Mouse (Mus musculus) spleen, adult 2 months (tissue): Measurements from ENCODE around the gene Igsf3.

ENCODE experiments used
- CTCF ChIP-seq: fragments of 200-500 bp; IDR thresholded peaks from 2 replicates; pipeline ENCODE4 v1.5.1; 2011; ENCODE audit warnings: mild to moderate bottlenecking, inconsistent platforms; ENCODE audit not compliant: insufficient read depth, insufficient read length, insufficient replicate concordance; ENCODE audit errors: extremely low read depth
- POLR2A ChIP-seq: fragments of 200-500 bp; IDR thresholded peaks from 2 replicates; pipeline ENCODE4 v1.6.1; 2011; ENCODE audit warnings: low read depth, low read length, inconsistent platforms

DNA sequence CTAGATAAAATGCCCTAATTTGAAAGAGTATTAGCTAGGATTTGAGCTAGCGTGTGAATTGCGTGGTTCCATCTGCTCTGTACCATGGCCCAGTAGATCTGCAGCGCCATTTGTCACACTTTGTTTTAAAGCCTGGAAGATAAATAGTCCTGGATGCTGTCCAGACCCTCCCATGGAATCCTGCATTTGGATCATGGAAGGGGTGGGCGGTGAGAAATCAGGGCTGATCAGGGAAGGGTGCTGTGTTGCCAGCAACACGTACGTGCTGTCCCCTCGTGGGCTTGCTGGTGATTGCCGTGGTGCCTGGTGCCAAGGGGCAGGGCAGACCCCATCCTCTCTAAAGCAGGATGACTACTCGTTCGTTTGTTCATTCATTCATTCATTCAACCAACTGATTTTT is 28.6 kb downstream of the Igsf3 start:
- no peak for TF ChIP-seq POLR2A
- TF ChIP-seq CTCF, result no peak
